Mouse (Mus musculus): ENCODE results near the gene Slx4. TPM values are rescaled to one million over a fixed set of nuclear protein-coding genes. Genes with fewer than 3 reads are reported as not detected.

Gene Slx4
- polyA plus RNA-seq (2012; rRNA removed) = 10.8 and 11.7 TPM in 2 replicates

GRCm38 (mm10) chr16:4003489-4004398, at the start of gene Slx4:
Gene Slx4, minus strand, starts transcription at chr16:4003770.

GRCm38 (mm10) chr16:4036807-4037206, 33.2 kb upstream of the Slx4 start, which contains the start of gene Dnase1:
Gene Dnase1, plus strand, starts transcription at chr16:4036942.

GRCm38 (mm10) chr16:3976251-3976671, 27.3 kb downstream of the Slx4 start, which contains the start of gene Nlrc3:
Gene Nlrc3, minus strand, starts transcription at chr16:3976632.

Other genes starting within 250 kb of the Slx4 start
- gene Olfr15, start 172.9 kb downstream of the Slx4 start, polyA plus RNA-seq (2012; rRNA removed) = not detected in 2 replicates
- 1.5 and 2.1 TPM in 2 replicates for gene Zfp174, start 156.5 kb downstream of the Slx4 start, polyA plus RNA-seq (2012; rRNA removed)
- 25.1 and 28.9 TPM in 2 replicates for gene Naa60, start 131.4 kb downstream of the Slx4 start, polyA plus RNA-seq (2012; rRNA removed)
- gene Zfp597, start 119.2 kb downstream of the Slx4 start, polyA plus RNA-seq (2012; rRNA removed) = 2.3 and 2.9 TPM in 2 replicates
- gene Gm20695, start 119.1 kb downstream of the Slx4 start, polyA plus RNA-seq (2012; rRNA removed) = 0.13 and 0.26 TPM in 2 replicates
- 0.87 and 1.2 TPM in 2 replicates for gene 1700037C18Rik, start 95.1 kb downstream of the Slx4 start, polyA plus RNA-seq (2012; rRNA removed)
- 4.1 and 4.9 TPM in 2 replicates for gene Cluap1, start 95.0 kb downstream of the Slx4 start, polyA plus RNA-seq (2012; rRNA removed)
- 0.85 and 0.89 TPM in 2 replicates for gene Nlrc3, start 27.1 kb downstream of the Slx4 start, polyA plus RNA-seq (2012; rRNA removed)
- gene Dnase1, start 33.2 kb upstream of the Slx4 start, polyA plus RNA-seq (2012; rRNA removed) = 0.06 and 0.10 TPM in 2 replicates
- 87.6 and 98.2 TPM in 2 replicates for gene Trap1, start 74.1 kb upstream of the Slx4 start, polyA plus RNA-seq (2012; rRNA removed)
- gene Crebbp, start 210.2 kb upstream of the Slx4 start, polyA plus RNA-seq (2012; rRNA removed) = 3.2 and 3.5 TPM in 2 replicates

Data from liver, embryonic 18 days (tissue).